Mouse (Mus musculus): ENCODE results near the gene Cxcl12. TPM values are rescaled to one million over a fixed set of nuclear protein-coding genes. Genes with fewer than 3 reads are reported as not detected.

Cxcl12 gene
- polyA plus RNA-seq, 1 experiment from 2014 or later: 207 TPM

GRCm38 (mm10) chr6:117219911-117220481 is 51.7 kb downstream of the Cxcl12 start:
- H3K4me2 ChIP-seq: no peak overlapping the region
- no peaks in the 10 kb centered on the region for H3K9me3 ChIP-seq (replicated peaks)
- no peak overlapping the region for H3K4me3 ChIP-seq
- H3K9ac ChIP-seq: no peak overlapping the region
- H3K27ac ChIP-seq (ENCODE audit: poor library complexity, severe bottlenecking): no peak overlapping the region
- H3K36me3 ChIP-seq: no peaks in the 10 kb centered on the region
- peaks cover 9% of the 10 kb centered on the region for H3K4me1 ChIP-seq (replicated peaks)
- no peak for ATAC-seq (ENCODE audit: insufficient number of reproducible peaks, low FRiP score)
- 66% methylated on average over 7 of the region's 7 CpGs for WGBS
- no peaks in the 10 kb centered on the region for H3K27me3 ChIP-seq (replicated peaks)

DNA sequence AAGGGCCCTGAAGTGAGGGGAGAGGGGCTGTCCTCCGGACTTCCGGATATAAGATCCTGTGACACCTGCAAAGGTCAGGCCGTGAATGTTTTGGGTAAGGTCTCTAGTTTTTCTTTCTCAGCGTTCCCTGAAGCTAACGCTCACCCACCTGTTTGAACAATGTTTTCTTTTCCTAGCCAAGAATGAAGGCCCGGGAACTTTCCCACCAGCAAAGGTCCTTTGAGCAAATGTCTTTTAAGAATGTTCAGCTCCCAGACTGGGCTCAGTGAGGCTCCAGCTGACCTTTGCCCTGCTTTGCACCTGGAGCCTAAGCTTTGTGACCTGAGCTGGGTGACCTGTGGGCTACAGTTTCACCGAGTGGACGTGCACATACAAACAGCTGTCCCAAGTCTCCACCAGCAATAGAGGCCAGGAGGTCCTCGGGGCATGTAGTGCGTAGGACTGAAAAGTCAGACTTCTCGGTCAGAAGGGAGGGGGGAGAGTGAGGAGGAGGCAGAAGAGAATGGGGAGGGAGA is 52.6 kb downstream of the Cxcl12 start:
- Histone ChIP-seq H3K9me3 (replicated peaks) (no peaks in the 10 kb centered on the region), H3K9ac (no peak overlapping the region), H3K36me3 (no peaks in the 10 kb centered on the region), H3K27ac (ENCODE audit: poor library complexity, severe bottlenecking) (no peak overlapping the region), H3K27me3 (replicated peaks) (no peaks in the 10 kb centered on the region), H3K4me1 (replicated peaks) (peaks cover 9% of the 10 kb centered on the region), H3K4me2 (no peak overlapping the region), H3K4me3 (no peak overlapping the region)
- WGBS: 80% methylated on average over 11 of the region's 11 CpGs
- ATAC-seq (ENCODE audit: insufficient number of reproducible peaks, low FRiP score): no peak

All from heart, embryonic 12.5 days (tissue).